9 mouse cellular contexts compared by ENCODE assay signal in genomic region chr17:49942674-49943073, GRCm38 (mm10).
DNase-seq lines count a peak whose midpoint lies in the region; ATAC-seq lines count a peak whose summit lies in the region.
"Had no signal": no experiment of that assay in that cellular context is flagged by ENCODE, and none has a peak within 500 bp of the region (broad histone marks: within the 10 kb centered on the region; RNA-seq: fewer than 3 reads in every experiment).

No protein-coding gene starts in this region.

- no peak overlapping the region for H3K27ac ChIP-seq in forebrain, embryonic 14.5 days (ENCODE audit: low read depth, low read length)
- H3K27ac ChIP-seq in forebrain, embryonic 16.5 days (ENCODE audit: low read length), result no peak overlapping the region
- no peak overlapping the region for H3K27ac ChIP-seq in neural tube, embryonic 15.5 days (replicated peaks)
- H3K27ac ChIP-seq: neural tube, embryonic 13.5 days had no signal

- WGBS in forebrain, embryonic 14.5 days, result 65% methylated on average over 6 of the region's 6 CpGs
- 66% methylated on average over 6 of the region's 6 CpGs for WGBS in forebrain, embryonic 16.5 days
- 71% methylated on average over 6 of the region's 6 CpGs for WGBS in neural tube, embryonic 15.5 days

- intact Hi-C loops in heart, postnatal 25 days (cut with DNase I), result no loop called here

- H3K27me3 ChIP-seq in forebrain, embryonic 14.5 days (replicated peaks; ENCODE audit: control insufficient read depth, insufficient read depth, low read length), result no peaks in the 10 kb centered on the region
- no peaks in the 10 kb centered on the region for H3K27me3 ChIP-seq in forebrain, embryonic 16.5 days (replicated peaks; ENCODE audit: control insufficient read depth, insufficient read depth, low read length)
- no peaks in the 10 kb centered on the region for H3K27me3 ChIP-seq in neural tube, embryonic 15.5 days (replicated peaks)
- H3K27me3 ChIP-seq: neural tube, embryonic 13.5 days had no signal

- H3K4me3 ChIP-seq in forebrain, embryonic 14.5 days (ENCODE audit: low read depth, low read length), result no peak overlapping the region
- H3K4me3 ChIP-seq in forebrain, embryonic 16.5 days (replicated peaks; ENCODE audit: low read length), result no peak overlapping the region
- no peak overlapping the region for H3K4me3 ChIP-seq in neural tube, embryonic 15.5 days (replicated peaks)
- H3K4me3 ChIP-seq: neural tube, embryonic 13.5 days had no signal

- no peak for ATAC-seq in forebrain, embryonic 14.5 days
- no peak for ATAC-seq in forebrain, embryonic 16.5 days
- no peak for ATAC-seq in neural tube, embryonic 15.5 days (ENCODE audit: low FRiP score)
- ATAC-seq in erythroid progenitor cell, adult 5-6 weeks (replicated peaks; ENCODE audit: low FRiP score, poor library complexity, severe bottlenecking), result 0 out of 2 replicates have a peak, but pooled peaks have one; percentile 56

- H3K9me3 ChIP-seq in forebrain, embryonic 14.5 days (replicated peaks; ENCODE audit: control insufficient read depth, low read length), result no peaks in the 10 kb centered on the region
- H3K9me3 ChIP-seq in forebrain, embryonic 16.5 days (ENCODE audit: control insufficient read depth, low read length), result no peaks in the 10 kb centered on the region
- H3K9me3 ChIP-seq in neural tube, embryonic 15.5 days (replicated peaks), result no peaks in the 10 kb centered on the region
- H3K9me3 ChIP-seq: neural tube, embryonic 13.5 days had no signal

- no peak overlapping the region for H3K9ac ChIP-seq in forebrain, embryonic 14.5 days (ENCODE audit: low read length)
- no peak overlapping the region for H3K9ac ChIP-seq in forebrain, embryonic 16.5 days (replicated peaks; ENCODE audit: low read depth, low read length)
- H3K9ac ChIP-seq in neural tube, embryonic 15.5 days (replicated peaks), result no peak overlapping the region
- H3K9ac ChIP-seq: neural tube, embryonic 13.5 days had no signal

- H3K4me1 ChIP-seq in forebrain, embryonic 14.5 days (ENCODE audit: control insufficient read depth, insufficient read depth, low read length), result no peaks in the 10 kb centered on the region
- H3K4me1 ChIP-seq in forebrain, embryonic 16.5 days (replicated peaks; ENCODE audit: control insufficient read depth, insufficient read depth, low read length), result no peaks in the 10 kb centered on the region
- H3K4me1 ChIP-seq in neural tube, embryonic 15.5 days, result no peaks in the 10 kb centered on the region
- H3K4me1 ChIP-seq: neural tube, embryonic 13.5 days had no signal

- no peak overlapping the region for H3K4me2 ChIP-seq in forebrain, embryonic 14.5 days (ENCODE audit: low read length)
- H3K4me2 ChIP-seq in forebrain, embryonic 16.5 days (ENCODE audit: low read length), result no peak overlapping the region
- H3K4me2 ChIP-seq in neural tube, embryonic 15.5 days, result no peak overlapping the region
- H3K4me2 ChIP-seq: neural tube, embryonic 13.5 days had no signal

- no peaks in the 10 kb centered on the region for H3K36me3 ChIP-seq in forebrain, embryonic 14.5 days (ENCODE audit: control insufficient read depth, insufficient read depth, low read length)
- no peaks in the 10 kb centered on the region for H3K36me3 ChIP-seq in forebrain, embryonic 16.5 days (ENCODE audit: control insufficient read depth, insufficient read depth)
- H3K36me3 ChIP-seq in neural tube, embryonic 15.5 days, result no peaks in the 10 kb centered on the region
- H3K36me3 ChIP-seq: neural tube, embryonic 13.5 days had no signal

- peak; percentile 18 for DNase-seq in forebrain, embryonic 14.5 days (ENCODE audit: low spot score)
- peak; percentile 24 for DNase-seq in neural tube, embryonic 10.5 days (ENCODE audit: extremely low spot score, low spot score)
- DNase-seq in thymus, postnatal 25 days, result peak; percentile 30
- no peak for DNase-seq in layer of hippocampus, postnatal 14 days (ENCODE audit: low spot score in 2 of 2)
- no peak for DNase-seq in heart, postnatal 25 days (ENCODE audit: low spot score)

Comparison
In these comparisons a context has a peak if more than half of its experiments do, and no peak if none do; other contexts are left out.
1. DNase-seq: peak in forebrain, embryonic 14.5 days (single experiment), neural tube, embryonic 10.5 days (single experiment) and thymus, postnatal 25 days (single experiment); none in layer of hippocampus, postnatal 14 days (0 of 2) and heart, postnatal 25 days (single experiment).